Mouse (Mus musculus) lung, embryonic 14.5 days (tissue): ENCODE measurements around the gene Amigo1. TPM values are rescaled to one million over a fixed set of nuclear protein-coding genes. Genes with fewer than 3 reads are reported as not detected.

Source experiments
- ATAC-seq: fragments of 200-750 bp; cut with Nextera tagmentation; 2 replicates; pipeline ENCODE4 v1.8.0; 2017; ENCODE audit warnings: mild to moderate bottlenecking, moderate TSS enrichment, moderate library complexity; ENCODE audit not compliant: insufficient read depth
- DNase-seq: peaks from one replicate; pipeline ENCODE4 v3.0.0-alpha.2; 2015
- H3K27ac ChIP-seq: fragments of 300-500 bp; sonication (generic); 2 replicates; pipeline ENCODE4 v1.5.1; 2014; ENCODE audit warnings: low read depth, mild to moderate bottlenecking, moderate library complexity
- H3K27me3 ChIP-seq: fragments of 300-500 bp; sonication (generic); 2 replicates; pipeline ENCODE4 v1.6.1; 2014; ENCODE audit warnings: low read length, control low read depth; ENCODE audit not compliant: insufficient read depth
- H3K36me3 ChIP-seq: fragments of 300-500 bp; sonication (generic); 2 replicates; pipeline ENCODE4 v1.6.1; 2014; ENCODE audit warnings: control low read depth; ENCODE audit not compliant: insufficient read depth
- H3K4me1 ChIP-seq: fragments of 300-500 bp; sonication (generic); 2 replicates; pipeline ENCODE4 v1.6.1; 2014; ENCODE audit warnings: antibody characterized with exemption, control low read depth; ENCODE audit not compliant: insufficient read depth
- H3K4me2 ChIP-seq: fragments of 300-500 bp; sonication (generic); 2 replicates; pipeline ENCODE4 v1.6.1; 2014; ENCODE audit warnings: mild to moderate bottlenecking
- H3K4me3 ChIP-seq: fragments of 300-500 bp; sonication (generic); 2 replicates; pipeline ENCODE4 v1.5.1; 2014; ENCODE audit warnings: low read depth, low read length
- H3K9ac ChIP-seq: fragments of 300-500 bp; sonication (generic); 2 replicates; pipeline ENCODE4 v1.6.1; 2014
- H3K9me3 ChIP-seq: fragments of 300-500 bp; sonication (generic); 2 replicates; pipeline ENCODE4 v1.6.1; 2016; ENCODE audit warnings: low read depth, low read length, control low read depth
- CTCF ChIP-seq: IDR thresholded peaks from 2 replicates; pipeline ENCODE4 v1.5.1; 2016; ENCODE audit warnings: antibody characterized with exemption, low read depth
- WGBS: fragments of 180-500 bp; shearing (Covaris S2); extraction: QIAGEN DNeasy Blood & Tissue Kit; methylation state at CpG from one replicate; pipeline ENCODE4 v1.1.7; 2014; 5-methylcytosine and 5-hydroxymethylcytosine counted together
- polyA plus RNA-seq: library from polyadenylated mRNA; unstranded; fragments of >200 nt; fragmentation: Nextera tagmentation; extraction: Ambion mirVana; gene quantifications from 2 replicates; pipeline ENCODE4 v1.2.1, GENCODE M21; 2014

The Amigo1 gene
- polyA plus RNA-seq, 1 experiment from 2014 or later, result 2.1 TPM

DNA sequence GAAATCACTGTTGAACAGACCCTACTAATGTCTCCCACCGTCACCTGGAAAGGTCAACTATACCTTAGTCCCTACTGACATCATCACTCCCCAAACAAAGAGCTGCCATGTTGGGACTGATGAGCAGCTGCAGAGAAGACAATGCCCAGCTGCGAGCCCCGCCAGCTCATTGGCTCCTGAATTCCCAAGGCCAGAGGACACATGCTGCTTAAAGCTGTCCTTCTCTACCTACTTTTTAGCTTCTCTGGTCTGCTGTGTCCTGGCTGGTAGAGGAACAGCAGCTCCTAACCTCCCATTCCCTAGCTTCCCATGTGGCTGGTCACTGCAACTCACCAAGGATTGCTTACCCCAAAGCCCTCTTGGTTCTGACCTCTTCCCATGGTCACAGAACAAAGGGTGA lies 33.8 kb upstream of the Amigo1 start:
- no peaks in the 10 kb centered on the region for H3K9me3 ChIP-seq
- H3K4me2 ChIP-seq, result no peak overlapping the region
- no peak overlapping the region for H3K4me3 ChIP-seq
- TF ChIP-seq CTCF, result no peak
- ATAC-seq, result no peak
- 88% methylated on average over 3 of the region's 3 CpGs for WGBS
- no peak for DNase-seq
- no peaks in the 10 kb centered on the region for H3K4me1 ChIP-seq
- H3K9ac ChIP-seq, result no peak overlapping the region
- H3K27me3 ChIP-seq, result no peaks in the 10 kb centered on the region
- H3K36me3 ChIP-seq, result no peaks in the 10 kb centered on the region
- H3K27ac ChIP-seq, result no peak overlapping the region

DNA sequence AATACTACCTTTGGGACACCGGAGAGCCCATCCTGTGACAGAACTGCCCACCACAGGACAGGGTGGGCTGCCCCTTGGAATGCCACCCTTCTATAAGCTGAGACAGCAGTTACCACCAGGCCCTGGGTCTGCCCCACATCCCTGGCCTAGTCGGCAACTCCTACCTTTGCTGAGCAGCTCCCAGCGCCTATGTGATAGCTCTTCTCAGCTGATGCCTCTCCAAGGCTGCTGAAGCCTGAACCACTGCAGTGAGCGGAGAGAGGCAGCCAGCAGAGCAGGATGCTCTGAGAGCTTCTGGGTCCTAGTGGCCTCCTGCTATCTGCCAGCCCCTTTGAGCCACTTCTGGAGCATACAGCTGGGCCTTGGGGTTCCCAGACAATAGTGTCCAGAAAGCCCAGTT lies 31.5 kb upstream of the Amigo1 start, which contains the start of gene Gpr61:
Gpr61 (minus strand) TSS at position 227 of the 400 bp plus-strand sequence.
- no peak for TF ChIP-seq CTCF
- DNase-seq (no peak), ATAC-seq (no peak)
- H3K9me3 ChIP-seq, result no peaks in the 10 kb centered on the region
- no peak within 1 kb of the TSS for H3K27ac ChIP-seq
- no peak within 1 kb of the TSS for H3K4me2 ChIP-seq
- H3K27me3 ChIP-seq, result no peaks in the 10 kb centered on the region
- peak within 1 kb of the TSS; percentile 16; the same call in 1 of the 2 replicates for H3K9ac ChIP-seq
- no peak within 1 kb of the TSS for H3K4me3 ChIP-seq
- WGBS, result 31% methylated on average over 4 of the region's 4 CpGs
- H3K36me3 ChIP-seq, result no peaks in the 10 kb centered on the region
- H3K4me1 ChIP-seq, result no peaks in the 10 kb centered on the region

DNA sequence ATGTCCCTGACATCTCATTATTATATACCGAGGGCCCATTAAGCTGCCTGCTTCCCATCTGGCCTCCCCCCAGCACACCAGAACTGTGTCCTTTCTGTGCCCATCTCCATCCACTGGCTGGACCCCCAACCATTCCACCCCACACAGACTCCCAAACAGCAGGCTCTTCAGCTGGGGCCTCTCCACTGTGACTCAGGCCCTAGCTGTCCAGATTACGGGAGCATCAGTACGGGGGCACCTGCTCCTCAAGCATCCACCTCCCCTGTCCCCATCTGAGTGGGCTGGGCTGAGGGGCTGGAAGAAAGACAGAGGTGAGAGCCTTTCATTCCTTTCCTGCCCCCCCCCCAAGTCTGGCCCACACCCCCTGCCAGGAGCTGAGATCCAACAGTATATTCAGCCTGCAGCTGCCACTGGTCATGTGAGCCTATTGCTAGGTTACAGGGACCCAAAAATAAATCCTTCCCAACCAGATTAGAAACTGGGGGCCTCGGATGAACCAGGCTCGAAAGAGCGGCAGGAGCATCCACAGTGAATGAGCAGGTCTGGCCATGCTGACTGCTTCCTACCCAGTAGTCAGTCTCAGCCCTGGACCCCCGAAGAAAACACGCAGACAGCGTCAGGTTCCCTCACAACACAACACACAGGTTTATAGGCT lies 27.6 kb upstream of the Amigo1 start:
- WGBS, result 64% methylated on average over 9 of the region's 9 CpGs
- Histone ChIP-seq H3K27me3 (no peaks in the 10 kb centered on the region), H3K27ac (no peak overlapping the region), H3K9me3 (no peaks in the 10 kb centered on the region), H3K36me3 (no peaks in the 10 kb centered on the region), H3K4me1 (no peaks in the 10 kb centered on the region), H3K9ac (no peak overlapping the region), H3K4me3 (no peak overlapping the region), H3K4me2 (no peak overlapping the region)
- TF ChIP-seq CTCF, result no peak
- no peak for ATAC-seq
- DNase-seq, result no peak

DNA sequence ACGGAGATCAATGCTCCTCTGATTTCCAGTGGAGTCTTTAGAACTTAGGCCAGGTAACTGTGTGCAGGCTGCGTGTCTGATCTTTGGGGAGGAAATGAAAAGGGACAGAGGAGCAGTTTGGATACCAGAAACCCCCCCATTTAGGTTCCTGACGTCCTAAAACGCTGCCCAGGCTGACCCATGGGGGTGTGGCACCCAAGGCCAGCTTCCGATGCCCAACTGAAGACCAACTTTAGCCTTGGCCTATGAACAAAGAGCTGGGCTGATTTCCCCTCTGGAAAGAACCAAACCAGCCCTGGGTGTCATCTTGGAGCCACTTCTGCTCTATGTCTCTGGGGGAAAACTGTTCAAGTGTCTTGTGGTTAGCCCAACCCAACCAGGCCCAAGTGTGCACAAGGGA lies 22.0 kb upstream of the Amigo1 start:
- 65% methylated on average over 5 of the region's 5 CpGs for WGBS
- TF ChIP-seq CTCF, result no peak
- H3K4me2 ChIP-seq, result no peak overlapping the region
- H3K27ac ChIP-seq, result no peak overlapping the region
- H3K9me3 ChIP-seq, result no peaks in the 10 kb centered on the region
- ATAC-seq (no peak), DNase-seq (no peak)
- no peaks in the 10 kb centered on the region for H3K36me3 ChIP-seq
- H3K9ac ChIP-seq, result no peak overlapping the region
- peaks cover under 1% of the 10 kb centered on the region; the same call in 1 of the 2 replicates for H3K4me1 ChIP-seq
- no peaks in the 10 kb centered on the region for H3K27me3 ChIP-seq
- no peak overlapping the region for H3K4me3 ChIP-seq

DNA sequence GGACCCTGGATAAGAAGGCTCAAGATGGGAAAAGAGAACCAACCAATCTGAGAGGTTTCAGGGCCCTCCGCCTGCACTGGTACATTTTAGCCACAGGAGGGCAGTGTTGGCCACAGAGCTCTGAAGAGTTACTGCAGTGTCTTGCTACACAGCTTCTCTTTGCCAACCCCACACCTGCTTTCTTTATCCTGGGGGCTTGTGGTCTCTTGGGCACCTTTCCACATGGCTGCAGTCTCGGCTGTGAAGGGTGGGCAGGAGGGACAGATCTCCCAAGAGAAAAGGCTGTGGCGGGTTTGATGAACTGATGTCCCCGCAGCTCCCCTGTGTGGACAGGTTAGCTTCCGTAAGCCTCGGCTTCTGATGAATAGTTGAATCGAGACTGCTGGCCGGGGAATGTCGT lies 21.3 kb upstream of the Amigo1 start:
- H3K4me3 ChIP-seq, result no peak overlapping the region
- DNase-seq (peak; percentile 94), ATAC-seq (peak; percentile 50)
- H3K4me1 ChIP-seq, result peaks cover 4% of the 10 kb centered on the region; the same call in 1 of the 2 replicates
- 20% methylated on average over 9 of the region's 9 CpGs for WGBS
- no peaks in the 10 kb centered on the region for H3K36me3 ChIP-seq
- H3K9me3 ChIP-seq, result no peaks in the 10 kb centered on the region
- no peak overlapping the region for H3K9ac ChIP-seq
- TF ChIP-seq CTCF, result peak; percentile 98
- H3K27me3 ChIP-seq, result no peaks in the 10 kb centered on the region
- H3K27ac ChIP-seq, result no peak overlapping the region
- H3K4me2 ChIP-seq, result peak overlapping the region; percentile 28

DNA sequence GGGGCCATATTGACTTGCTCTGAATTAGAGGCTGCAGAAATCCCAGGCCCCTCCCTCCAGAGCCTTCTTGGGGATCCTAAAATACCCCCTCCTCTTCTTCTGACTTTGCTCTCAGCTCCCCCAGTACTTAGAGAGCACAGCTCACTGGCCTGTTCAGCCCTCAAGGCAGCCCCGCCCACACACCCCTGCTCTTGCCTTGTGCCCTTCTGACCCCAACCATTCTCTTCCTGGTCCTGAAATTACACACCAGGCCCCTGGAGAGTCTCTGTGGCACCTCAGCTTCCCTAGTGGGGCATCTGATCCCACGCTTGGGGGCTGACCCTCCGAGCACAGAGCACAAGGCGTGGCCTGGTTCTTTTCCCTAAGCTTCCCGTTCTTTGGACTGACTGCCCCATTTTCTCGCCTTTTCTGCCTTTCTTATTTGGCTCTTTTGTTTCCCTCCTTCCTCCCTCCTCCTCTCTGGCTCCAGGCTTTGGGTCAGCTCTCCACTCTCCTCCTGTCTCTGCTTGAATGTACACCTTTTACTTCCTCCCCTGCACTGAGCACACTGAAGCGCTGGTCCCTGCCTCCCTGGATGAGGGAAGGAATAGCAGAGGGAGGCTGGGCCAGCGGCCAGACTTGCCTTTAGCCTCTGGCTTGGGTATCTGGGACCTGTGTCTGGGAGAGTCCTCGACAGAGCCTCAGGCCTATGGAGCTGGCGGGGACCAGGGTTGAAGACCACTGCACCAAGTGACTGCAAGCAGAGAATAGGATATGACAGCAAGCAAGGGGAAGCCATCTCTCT lies 20.4 kb upstream of the Amigo1 start:
- DNase-seq, result no peak
- no peak overlapping the region for H3K4me3 ChIP-seq
- 46% methylated on average over 10 of the region's 10 CpGs for WGBS
- no peak overlapping the region for H3K4me2 ChIP-seq
- H3K4me1 ChIP-seq, result peaks cover 4% of the 10 kb centered on the region; the same call in 1 of the 2 replicates
- no peaks in the 10 kb centered on the region for H3K36me3 ChIP-seq
- H3K9ac ChIP-seq, result no peak overlapping the region
- H3K27ac ChIP-seq, result no peak overlapping the region
- no peaks in the 10 kb centered on the region for H3K27me3 ChIP-seq
- ATAC-seq, result peak; percentile 22; the same call in 1 of the 2 replicates
- TF ChIP-seq CTCF, result no peak
- no peaks in the 10 kb centered on the region for H3K9me3 ChIP-seq
